Mouse (Mus musculus): ENCODE data around the gene Gm14597. TPM values are rescaled to one million over a fixed set of nuclear protein-coding genes. Genes with fewer than 3 reads are reported as not detected.
A peak's percentile ranks its signal among the peaks of the same experiment; 100 is the strongest.
"Not testable (repeated sequence)": the region's sequence is repeated elsewhere in the genome, so short reads cannot be mapped to it uniquely, and the experiment has no call there.

Gene Gm14597
- polyA plus RNA-seq, 1 experiment = not detected

DNA sequence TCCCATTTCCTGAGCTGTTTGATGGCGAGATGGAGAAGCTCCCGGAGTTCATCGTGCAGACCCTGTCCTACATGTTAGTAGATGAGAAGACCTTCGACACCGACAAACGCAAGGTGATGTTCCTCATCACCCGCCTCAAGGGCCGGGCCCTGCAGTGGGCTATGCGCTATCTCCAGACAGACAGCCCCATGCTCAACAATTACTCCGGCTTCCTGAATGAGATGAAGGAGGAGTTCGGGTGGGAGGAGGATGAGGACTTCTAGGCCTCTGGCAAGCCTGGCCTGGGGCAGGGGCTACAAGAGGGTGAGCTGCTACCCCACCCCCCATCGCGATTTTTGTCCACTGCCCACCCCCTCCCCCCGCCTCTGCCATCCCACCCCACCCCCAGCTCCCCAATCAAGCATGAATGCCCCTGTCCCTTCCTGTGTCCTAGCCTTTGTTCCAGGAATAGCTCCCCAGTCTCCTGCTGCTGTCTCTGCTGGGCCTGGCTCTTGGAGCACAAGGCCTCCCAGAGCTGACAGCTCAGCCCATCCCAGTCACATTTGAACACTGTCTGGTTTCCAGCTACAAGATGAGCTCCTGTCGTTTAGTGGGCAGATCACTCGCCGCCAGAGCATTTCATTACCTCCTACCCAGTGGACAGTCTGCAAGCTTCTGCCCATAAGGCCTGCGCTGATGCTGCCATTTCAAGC lies 511 bp downstream of the Gm14597 start:
- Histone ChIP-seq H3K4me1 (replicated peaks; ENCODE audit: control insufficient read depth, insufficient read depth, low read length) (peaks cover 2% of the 10 kb centered on the region), H3K27ac (ENCODE audit: control insufficient read depth, insufficient read depth, low read length) (no peak overlapping the region), H3K36me3 (ENCODE audit: control insufficient read depth, insufficient read depth, low read length) (no peaks in the 10 kb centered on the region), H3K27me3 (ENCODE audit: control insufficient read depth, insufficient read depth, low read length) (no peaks in the 10 kb centered on the region), H3K4me3 (ENCODE audit: control insufficient read depth, insufficient read depth, low read length) (peak overlapping the region; percentile 85)
- TF ChIP-seq CTCF (IDR thresholded peaks at IDR 0.05; ENCODE audit: borderline replicate concordance, control insufficient read depth, extremely low read depth, insufficient read depth, low read length, poor library complexity) (no peak), POLR2A (IDR thresholded peaks at IDR 0.05; ENCODE audit: control insufficient read depth, extremely low read depth, insufficient read depth, low read length, poor library complexity) (no peak)
- WGBS = 23% methylated on average over 16 of the region's 18 CpGs
- DNase-seq = no peak

DNA sequence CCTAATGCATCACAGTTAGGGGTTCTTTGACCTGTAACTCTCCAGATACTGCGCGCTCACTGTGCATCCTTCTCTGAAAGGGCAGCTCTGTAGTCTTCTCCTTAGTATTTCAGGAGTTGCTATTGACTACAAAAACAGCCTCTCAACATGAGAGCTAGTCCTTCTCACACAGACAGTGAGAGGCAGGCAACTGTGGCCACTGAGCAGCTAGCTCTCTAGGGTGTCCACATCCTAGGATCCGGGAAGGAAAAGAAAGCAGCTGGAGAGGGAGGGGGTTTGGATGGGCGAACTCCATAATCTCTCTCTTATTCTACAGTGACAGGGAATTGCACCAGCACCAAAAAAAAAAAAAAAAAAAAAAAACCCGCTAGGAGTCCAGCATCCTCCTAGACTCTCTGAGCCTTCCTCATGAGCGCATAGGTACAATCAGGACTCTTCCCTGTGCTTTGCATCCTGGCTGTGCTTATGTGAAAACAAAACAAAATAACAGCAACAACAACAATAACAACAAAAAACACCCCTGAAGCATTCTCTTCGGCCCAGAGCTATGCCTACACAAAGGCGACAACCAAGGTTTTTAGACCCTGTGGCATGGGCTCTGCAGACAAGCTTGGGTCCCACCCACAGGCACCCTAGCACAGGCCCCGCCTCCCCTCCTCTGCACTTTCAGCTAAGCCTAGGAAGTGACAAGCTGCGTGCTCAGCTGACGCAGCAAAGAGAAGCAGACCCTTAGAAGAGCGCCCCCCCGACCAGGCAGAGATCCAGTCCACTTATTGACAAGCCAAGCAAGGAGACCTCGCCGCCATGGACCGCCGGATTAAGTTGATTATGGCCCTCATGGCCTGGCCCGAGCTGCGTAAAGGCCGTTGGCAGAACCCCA lies 1.3 kb downstream of the Gm14597 start, which contains the start of gene Rtl8c:
TSS of gene Rtl8c (plus strand) at position 791 of the 880 bp plus-strand sequence.
- Histone ChIP-seq H3K4me1 (replicated peaks; ENCODE audit: control insufficient read depth, insufficient read depth, low read length) (peaks cover 2% of the 10 kb centered on the region), H3K36me3 (ENCODE audit: control insufficient read depth, insufficient read depth, low read length) (no peaks in the 10 kb centered on the region), H3K27ac (ENCODE audit: control insufficient read depth, insufficient read depth, low read length) (no peak within 1 kb of the TSS), H3K4me3 (ENCODE audit: control insufficient read depth, insufficient read depth, low read length) (peak within 1 kb of the TSS; percentile 85), H3K27me3 (ENCODE audit: control insufficient read depth, insufficient read depth, low read length) (no peaks in the 10 kb centered on the region)
- DNase-seq = peak; percentile 72
- WGBS = 22% methylated on average over 19 of the region's 20 CpGs
- TF ChIP-seq CTCF (IDR thresholded peaks at IDR 0.05; ENCODE audit: borderline replicate concordance, control insufficient read depth, extremely low read depth, insufficient read depth, low read length, poor library complexity) (no peak), POLR2A (IDR thresholded peaks at IDR 0.05; ENCODE audit: control insufficient read depth, extremely low read depth, insufficient read depth, low read length, poor library complexity) (0 out of 2 replicates have a peak, but pooled peaks have one; percentile 18)

DNA sequence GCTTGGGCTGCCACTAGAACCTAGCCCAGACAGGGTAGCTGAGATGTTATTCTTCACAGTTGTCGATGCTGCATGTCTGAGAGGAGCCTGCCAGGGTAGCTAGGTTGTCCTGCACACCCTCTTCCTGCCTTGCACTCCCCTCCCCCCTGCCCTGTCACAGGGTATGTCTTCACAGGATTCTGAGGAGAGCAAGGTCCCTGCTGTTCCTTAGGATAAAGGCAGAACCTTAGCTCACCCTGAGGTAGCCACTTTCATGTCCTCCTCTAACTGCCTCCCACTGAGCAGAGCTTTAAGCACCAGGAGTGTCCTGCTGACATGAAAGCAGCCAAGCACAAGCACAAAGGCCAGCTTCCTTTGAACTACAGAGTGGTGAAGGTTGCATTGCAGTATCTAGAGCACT lies 2.6 kb downstream of the Gm14597 start:
- not testable (repeated sequence) for DNase-seq; H3K27ac ChIP-seq (ENCODE audit: control insufficient read depth, insufficient read depth, low read length); H3K4me3 ChIP-seq (ENCODE audit: control insufficient read depth, insufficient read depth, low read length); H3K4me1 ChIP-seq (replicated peaks; ENCODE audit: control insufficient read depth, insufficient read depth, low read length); H3K36me3 ChIP-seq (ENCODE audit: control insufficient read depth, insufficient read depth, low read length); H3K27me3 ChIP-seq (ENCODE audit: control insufficient read depth, insufficient read depth, low read length)
- WGBS = 25% methylated on average over 1 of the region's 1 CpGs

DNA sequence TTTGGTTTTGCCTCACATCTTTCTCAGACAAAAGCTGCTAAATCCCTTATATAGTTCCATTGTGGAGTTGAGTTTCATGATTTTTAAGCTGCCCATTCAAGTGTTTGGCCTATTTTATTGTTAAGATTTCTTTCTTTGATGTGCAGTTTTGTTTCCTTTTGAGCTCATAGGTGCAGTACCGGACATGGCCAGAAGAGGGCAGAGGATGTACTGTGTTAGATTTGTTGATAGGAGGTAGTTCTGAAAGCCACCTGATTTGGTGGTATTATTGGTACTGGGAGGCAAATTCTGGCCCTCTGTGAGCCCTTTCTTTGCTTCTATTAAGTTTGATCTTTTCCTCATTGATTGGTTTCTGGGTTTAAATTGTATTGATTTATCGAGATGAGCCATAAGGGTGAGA lies 8.8 kb downstream of the Gm14597 start:
- not testable (repeated sequence) for H3K4me1 ChIP-seq (replicated peaks; ENCODE audit: control insufficient read depth, insufficient read depth, low read length); H3K27ac ChIP-seq (ENCODE audit: control insufficient read depth, insufficient read depth, low read length); H3K27me3 ChIP-seq (ENCODE audit: control insufficient read depth, insufficient read depth, low read length); H3K36me3 ChIP-seq (ENCODE audit: control insufficient read depth, insufficient read depth, low read length); H3K4me3 ChIP-seq (ENCODE audit: control insufficient read depth, insufficient read depth, low read length)
- DNase-seq = peak; percentile 57
- WGBS = 50% methylated on average over 2 of the region's 2 CpGs

DNA sequence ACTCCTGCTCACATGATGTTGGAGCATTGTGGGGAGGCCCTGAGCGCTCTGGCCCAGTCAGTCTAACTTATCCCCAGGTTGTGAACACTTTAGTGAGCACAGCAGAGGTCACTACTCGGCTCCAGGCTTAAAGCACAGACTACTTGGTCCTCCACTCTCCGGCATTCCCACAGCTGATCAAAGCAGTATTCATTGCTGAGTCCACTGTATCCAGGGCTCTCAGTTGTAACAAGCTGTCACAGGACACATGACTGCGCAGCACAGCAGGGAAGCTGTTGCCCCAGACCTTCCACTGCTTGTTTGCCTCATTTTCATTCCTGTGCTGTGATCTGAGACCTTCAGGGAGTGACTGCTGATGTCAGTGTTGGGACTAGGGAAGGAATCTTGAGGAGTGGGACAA lies 25.4 kb downstream of the Gm14597 start:
- not testable (repeated sequence) for H3K4me1 ChIP-seq (replicated peaks; ENCODE audit: control insufficient read depth, insufficient read depth, low read length); DNase-seq; H3K4me3 ChIP-seq (ENCODE audit: control insufficient read depth, insufficient read depth, low read length); H3K27ac ChIP-seq (ENCODE audit: control insufficient read depth, insufficient read depth, low read length); H3K36me3 ChIP-seq (ENCODE audit: control insufficient read depth, insufficient read depth, low read length); H3K27me3 ChIP-seq (ENCODE audit: control insufficient read depth, insufficient read depth, low read length)
- 78% methylated on average over 3 of the region's 4 CpGs for WGBS

DNA sequence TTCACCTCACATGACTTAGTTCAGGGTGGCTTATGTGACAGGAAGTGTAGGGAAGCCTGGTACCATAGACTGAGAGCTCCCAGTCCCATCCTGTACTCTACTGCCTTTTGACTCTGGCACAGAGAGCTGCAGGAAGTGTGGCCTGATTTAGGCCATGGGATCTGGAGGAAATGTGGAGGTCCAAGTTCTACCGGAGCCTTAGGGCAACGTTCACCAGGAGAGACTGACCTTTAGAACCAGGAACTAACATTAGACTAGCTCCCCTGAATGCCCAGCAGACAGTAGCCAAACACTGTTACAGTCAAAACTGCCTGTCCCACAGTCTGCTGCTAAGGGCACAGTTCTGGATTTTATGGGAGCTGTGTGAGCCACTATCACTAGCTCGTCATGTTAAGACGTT lies 27.4 kb downstream of the Gm14597 start:
- 65% methylated on average over 2 of the region's 4 CpGs for WGBS
- H3K4me1 ChIP-seq (replicated peaks; ENCODE audit: control insufficient read depth, insufficient read depth, low read length); H3K27ac ChIP-seq (ENCODE audit: control insufficient read depth, insufficient read depth, low read length); H3K36me3 ChIP-seq (ENCODE audit: control insufficient read depth, insufficient read depth, low read length); H3K27me3 ChIP-seq (ENCODE audit: control insufficient read depth, insufficient read depth, low read length); DNase-seq; H3K4me3 ChIP-seq (ENCODE audit: control insufficient read depth, insufficient read depth, low read length): not testable (repeated sequence)

DNA sequence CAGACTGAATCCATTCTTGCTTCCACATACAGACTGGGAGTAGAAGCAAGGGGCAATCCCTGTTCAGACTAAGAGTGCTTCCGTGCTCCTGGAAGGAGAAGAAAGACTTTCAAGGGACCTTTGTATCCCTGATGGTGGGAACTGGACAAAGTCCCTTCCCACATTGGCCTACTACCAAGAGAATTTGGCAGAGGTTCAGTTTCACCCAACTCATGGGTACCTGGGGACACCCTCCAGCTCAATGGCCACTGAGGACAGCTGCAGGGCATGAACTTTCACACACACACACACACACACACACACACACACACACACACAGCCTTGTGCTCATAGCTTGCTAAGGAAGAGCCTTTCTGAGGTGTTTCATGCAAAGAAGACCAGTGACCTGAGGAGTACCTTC lies 29.5 kb downstream of the Gm14597 start:
- H3K27ac ChIP-seq (ENCODE audit: control insufficient read depth, insufficient read depth, low read length) = no peak overlapping the region
- WGBS = 84% methylated on average over 1 of the region's 1 CpGs
- H3K27me3 ChIP-seq (ENCODE audit: control insufficient read depth, insufficient read depth, low read length) = no peaks in the 10 kb centered on the region
- DNase-seq = no peak
- no peaks in the 10 kb centered on the region for H3K36me3 ChIP-seq (ENCODE audit: control insufficient read depth, insufficient read depth, low read length)
- no peak overlapping the region for H3K4me3 ChIP-seq (ENCODE audit: control insufficient read depth, insufficient read depth, low read length)
- no peak for TF ChIP-seq CTCF (IDR thresholded peaks at IDR 0.05; ENCODE audit: borderline replicate concordance, control insufficient read depth, extremely low read depth, insufficient read depth, low read length, poor library complexity)
- TF ChIP-seq POLR2A (IDR thresholded peaks at IDR 0.05; ENCODE audit: control insufficient read depth, extremely low read depth, insufficient read depth, low read length, poor library complexity) = no peak
- no peaks in the 10 kb centered on the region for H3K4me1 ChIP-seq (replicated peaks; ENCODE audit: control insufficient read depth, insufficient read depth, low read length)

Other genes starting within 250 kb of the Gm14597 start
- gene Mospd1, start 238.5 kb downstream of the Gm14597 start, polyA plus RNA-seq (2012; rRNA removed) = 2.3 and 3.0 TPM in 2 replicates
- gene Etd, start 174.1 kb downstream of the Gm14597 start, polyA plus RNA-seq (2012; rRNA removed) = not detected in 2 replicates
- gene Rtl8c, start 947 bp downstream of the Gm14597 start, polyA plus RNA-seq (2012; rRNA removed) = 14.9 and 16.3 TPM in 2 replicates
- gene Rtl8a, start 34.7 kb upstream of the Gm14597 start, polyA plus RNA-seq (2012; rRNA removed) = 88.5 and 113 TPM in 2 replicates
- 103 and 115 TPM in 2 replicates for gene Rtl8b, start 61.4 kb upstream of the Gm14597 start, polyA plus RNA-seq (2012; rRNA removed)
- gene 4930502E18Rik, start 115.8 kb upstream of the Gm14597 start, polyA plus RNA-seq (2012; rRNA removed) = not detected in 2 replicates
- gene 1700013H16Rik, start 148.9 kb upstream of the Gm14597 start, polyA plus RNA-seq (2012; rRNA removed) = not detected in 2 replicates
- 0.29 and 0.34 TPM in 2 replicates for gene Zfp36l3, start 167.4 kb upstream of the Gm14597 start, polyA plus RNA-seq (2012; rRNA removed)
- 0.17 and 0.31 TPM in 2 replicates for gene Xlr, start 188.7 kb upstream of the Gm14597 start, polyA plus RNA-seq (2012; rRNA removed)

Measured in thymus, adult 2 months (tissue).